Mouse (Mus musculus) liver, postnatal 0 days (tissue): Measurements from ENCODE around the gene Gpr146.

ENCODE experiments used
- CTCF ChIP-seq: sonication (generic); IDR thresholded peaks from 2 replicates; pipeline ENCODE4 v1.5.1; 2016; ENCODE audit warnings: antibody characterized with exemption, low read depth
- EP300 ChIP-seq: IDR thresholded peaks from 2 replicates; pipeline ENCODE4 v1.6.1; 2016; ENCODE audit warnings: antibody characterized with exemption, low read depth, mild to moderate bottlenecking

DNA sequence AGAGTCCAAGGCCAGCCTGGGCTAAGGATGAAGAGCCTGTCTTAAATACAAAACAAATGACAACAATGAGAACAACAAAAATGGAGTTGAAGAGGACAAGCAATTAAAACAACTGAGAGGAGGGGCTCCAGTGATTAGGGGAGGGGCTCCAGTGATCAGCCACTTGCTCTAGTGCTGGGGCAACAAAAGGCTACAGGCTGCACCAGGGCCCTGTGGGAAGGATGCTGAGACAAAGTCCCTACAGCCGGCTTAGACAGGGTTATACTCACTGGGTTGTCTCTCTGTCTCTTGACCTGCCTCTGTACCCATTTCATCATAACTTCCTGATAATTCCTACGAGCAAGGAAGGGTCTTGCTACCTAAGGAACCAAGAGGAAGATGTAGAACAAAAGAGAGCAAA, 40.6 kb downstream of the Gpr146 start:
- TF ChIP-seq CTCF (no peak), EP300 (no peak)
